Mouse (Mus musculus) layer of hippocampus, adult 9-10 months (tissue): ENCODE data around the gene Shroom4.
"Not testable (repeated sequence)": the region's sequence is repeated elsewhere in the genome, so short reads cannot be mapped to it uniquely, and the experiment has no call there.

Experiments
- DNase-seq: peaks from one replicate; pipeline ENCODE4 v3.0.0; 2022; ENCODE audit warnings: low spot score

The Shroom4 gene

DNA sequence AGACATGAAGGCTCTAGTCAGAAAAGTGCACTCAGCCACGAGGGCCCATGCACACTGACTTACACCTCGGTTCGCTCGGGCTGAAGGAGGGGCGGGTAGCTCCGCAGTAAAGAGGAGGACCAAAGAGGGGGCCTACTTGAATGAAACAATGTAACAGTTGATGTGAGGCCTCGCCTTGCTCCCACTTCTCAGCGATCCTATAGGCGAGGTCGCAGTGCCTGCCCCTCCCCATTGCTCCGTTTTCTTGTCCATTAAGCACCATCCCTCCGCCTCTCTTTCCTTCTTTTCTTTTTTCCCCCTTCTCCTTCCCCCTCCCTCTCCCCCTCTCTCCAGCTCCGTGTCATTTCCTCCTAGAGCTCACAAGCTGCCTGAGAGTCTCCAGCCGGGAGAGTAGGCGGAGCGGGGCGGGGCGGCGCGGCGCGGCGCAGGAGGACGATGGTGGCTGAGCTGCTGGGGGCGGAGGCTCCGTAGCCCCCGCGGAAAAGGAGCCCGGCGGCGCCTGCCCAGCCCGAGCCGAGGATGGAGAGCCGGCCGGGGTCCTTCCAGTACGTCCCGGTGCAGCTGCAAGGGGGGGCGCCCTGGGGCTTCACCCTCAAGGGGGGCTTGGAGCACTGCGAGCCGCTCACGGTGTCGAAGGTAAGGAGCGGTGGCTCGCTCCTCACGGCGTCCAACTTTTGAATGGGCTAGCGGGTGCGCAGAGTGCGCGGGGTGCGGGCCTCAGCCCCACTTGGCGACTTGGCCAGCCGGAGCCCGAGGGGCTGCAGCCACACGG lies at the start of gene Shroom4:
Gene Shroom4 (plus strand): TSS at position 229 of the 772 bp plus-strand sequence.
- DNase-seq = no peak

- no peak for DNase-seq
These were observed 42.8 kb upstream of the Shroom4 start for GRCm38 (mm10) chrX:6356876-6357275.

DNA sequence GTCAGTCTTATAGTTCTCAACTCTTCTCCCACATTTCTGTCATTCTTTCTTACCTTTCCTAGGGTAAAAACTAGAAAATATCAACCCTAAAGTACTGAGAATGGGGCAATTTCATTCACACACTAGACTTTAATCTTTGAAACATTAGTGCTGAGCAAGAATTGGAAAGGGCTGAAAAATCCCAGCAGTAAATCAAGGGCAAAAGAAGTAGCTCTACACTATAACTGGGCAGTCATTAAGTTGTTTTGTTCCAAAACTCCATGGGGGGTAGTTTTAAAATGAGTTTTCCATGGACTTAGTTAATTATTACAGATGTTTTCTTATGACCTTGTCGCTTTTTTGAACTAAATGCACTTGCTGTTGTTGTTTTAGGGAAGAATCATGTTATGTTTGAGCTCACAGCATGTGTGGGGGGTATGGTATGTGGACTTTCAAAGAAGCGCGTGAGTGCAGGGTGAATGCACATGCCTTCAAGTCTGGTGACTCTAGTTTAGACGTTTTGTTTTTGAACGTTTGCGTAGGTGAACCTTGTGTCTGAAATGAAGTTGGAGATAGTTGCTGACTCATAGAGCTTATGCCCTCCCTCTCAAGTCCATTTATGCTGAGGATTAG lies 42.0 kb upstream of the Shroom4 start:
- no peak for DNase-seq

DNA sequence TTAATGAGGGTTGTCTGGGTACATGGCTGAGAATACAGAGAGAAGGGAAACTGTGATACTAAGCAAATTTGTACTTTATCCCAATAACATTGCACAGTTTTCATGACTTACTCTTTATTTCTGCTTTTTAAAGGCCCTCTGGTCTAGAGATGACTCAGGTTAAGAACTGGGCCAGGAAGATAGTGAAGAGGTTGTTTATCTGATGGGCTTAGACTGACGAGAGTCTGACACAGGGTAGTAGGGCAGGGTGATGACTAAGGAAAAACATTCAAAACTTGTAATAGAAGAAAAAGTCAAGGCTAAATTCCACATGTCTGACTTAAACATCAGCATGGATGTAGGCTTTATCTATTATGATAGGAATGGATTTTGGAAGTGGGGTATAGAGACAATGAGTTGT lies 30.8 kb upstream of the Shroom4 start:
- no peak for DNase-seq

GRCm38 (mm10) chrX:6370706-6371105 lies 28.9 kb upstream of the Shroom4 start:
- no peak for DNase-seq

GRCm38 (mm10) chrX:6393861-6394260 lies 5.8 kb upstream of the Shroom4 start:
- no peak for DNase-seq

DNA sequence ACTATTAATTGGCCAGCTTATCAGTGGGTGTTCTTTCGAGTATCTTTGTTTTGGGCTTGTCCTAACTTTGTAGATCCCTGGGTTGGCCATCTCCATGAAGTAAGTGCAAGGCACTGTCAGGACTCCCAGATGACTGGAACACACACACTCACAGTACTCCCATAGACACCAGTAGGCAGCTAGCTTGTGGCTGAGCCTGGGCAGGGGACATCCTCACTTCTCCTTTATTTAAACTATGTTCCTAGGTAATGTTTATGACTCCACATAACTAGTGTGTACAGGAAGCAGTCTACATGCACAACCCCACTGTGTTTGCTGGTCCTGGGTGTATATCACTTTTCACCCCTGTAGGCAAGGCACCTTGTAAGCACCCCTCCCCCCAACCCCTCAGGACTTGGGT lies 461 bp upstream of the Shroom4 start:
- no peak for DNase-seq

DNA sequence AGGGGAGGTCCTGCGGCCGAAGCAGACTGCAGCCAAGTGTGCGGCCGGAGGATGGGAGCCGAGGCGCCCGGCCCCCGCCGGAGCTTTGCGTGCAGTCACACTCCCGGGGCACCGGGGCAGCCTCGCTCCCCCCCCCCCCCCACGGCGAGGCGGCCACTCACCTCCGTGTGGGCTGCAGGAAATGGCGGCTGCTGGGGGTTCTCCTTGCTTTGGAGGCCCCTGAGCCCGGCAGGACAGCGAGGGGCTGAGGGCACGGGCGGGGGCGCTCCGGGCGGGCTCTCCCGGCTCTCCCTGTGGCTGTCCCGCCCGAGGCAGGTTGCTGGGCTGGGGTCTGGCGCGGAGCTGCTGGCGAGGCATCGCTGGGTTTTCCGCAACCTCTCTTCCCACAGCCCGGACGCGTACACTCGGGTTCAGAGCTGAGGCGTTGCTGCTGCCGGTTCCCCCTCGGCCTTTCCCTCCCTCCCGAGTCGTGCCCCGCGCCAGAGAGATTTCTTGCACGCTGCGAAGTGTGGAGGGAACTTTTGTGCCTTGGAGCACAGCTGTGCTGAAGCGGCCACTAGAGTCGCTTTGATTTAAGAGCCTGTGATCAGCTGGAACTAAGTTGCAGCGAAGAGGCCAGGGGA lies 855 bp downstream of the Shroom4 start:
- no peak for DNase-seq

- DNase-seq = no peak
These were observed 3.3 kb downstream of the Shroom4 start for GRCm38 (mm10) chrX:6402921-6403320.

DNA sequence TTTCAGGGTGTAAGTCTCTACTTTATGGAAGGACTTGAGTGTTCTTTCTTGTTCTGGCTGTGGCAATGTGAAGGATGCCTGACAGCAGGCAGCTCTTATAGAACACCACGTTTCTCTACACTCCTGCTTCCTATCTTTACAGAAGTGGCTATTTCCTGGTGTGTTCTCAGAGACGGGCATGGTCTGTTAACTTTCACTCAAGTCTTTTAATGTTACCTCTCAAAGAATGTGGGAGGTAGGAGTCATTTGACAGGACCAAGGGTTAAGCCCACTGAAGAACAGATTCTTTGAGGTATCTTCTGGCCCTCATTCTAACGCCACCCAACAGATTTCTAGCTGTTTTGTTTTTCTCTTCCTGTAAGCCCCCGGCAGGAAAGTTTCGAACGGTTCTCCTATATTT lies 9.5 kb downstream of the Shroom4 start:
- DNase-seq = no peak

DNA sequence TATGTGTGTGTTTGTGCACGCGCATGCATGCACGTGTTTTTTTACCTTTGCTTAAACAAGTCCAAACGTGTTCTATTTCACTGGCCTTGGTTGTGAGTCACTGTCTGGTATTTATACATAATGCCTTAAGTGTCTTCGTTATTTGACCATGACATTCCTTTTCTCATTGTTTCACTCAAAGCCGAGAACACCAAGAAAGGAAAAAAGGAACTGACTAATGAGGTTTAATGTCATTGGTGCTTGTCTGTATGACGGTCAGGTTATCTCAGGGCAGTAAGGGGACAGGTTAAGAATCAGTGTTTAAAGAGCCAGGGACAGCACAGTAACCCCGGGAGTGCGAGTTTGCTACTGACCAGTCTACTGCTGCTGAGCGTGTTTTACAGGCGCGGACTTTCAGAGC lies 15.8 kb downstream of the Shroom4 start:
- no peak for DNase-seq

DNA sequence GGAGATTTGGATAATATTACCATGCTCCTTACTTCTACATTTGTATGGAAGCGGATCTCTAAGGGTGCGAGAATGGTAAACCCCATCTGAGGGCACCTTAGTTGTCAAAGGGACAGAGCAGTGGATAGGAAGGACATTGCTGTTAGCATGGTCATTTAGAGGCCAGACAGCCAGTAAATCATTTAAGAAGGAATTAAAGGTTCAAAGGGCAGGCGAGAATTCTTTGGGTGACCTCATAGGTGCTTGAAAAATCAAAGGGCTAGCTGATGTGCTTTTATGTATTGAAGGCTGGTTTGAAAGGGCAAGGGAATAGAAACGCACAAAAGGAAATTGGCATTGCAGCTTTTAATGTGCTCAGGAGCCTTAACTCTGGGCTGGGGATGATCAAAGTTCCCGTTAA lies 16.3 kb downstream of the Shroom4 start:
- DNase-seq = no peak

DNA sequence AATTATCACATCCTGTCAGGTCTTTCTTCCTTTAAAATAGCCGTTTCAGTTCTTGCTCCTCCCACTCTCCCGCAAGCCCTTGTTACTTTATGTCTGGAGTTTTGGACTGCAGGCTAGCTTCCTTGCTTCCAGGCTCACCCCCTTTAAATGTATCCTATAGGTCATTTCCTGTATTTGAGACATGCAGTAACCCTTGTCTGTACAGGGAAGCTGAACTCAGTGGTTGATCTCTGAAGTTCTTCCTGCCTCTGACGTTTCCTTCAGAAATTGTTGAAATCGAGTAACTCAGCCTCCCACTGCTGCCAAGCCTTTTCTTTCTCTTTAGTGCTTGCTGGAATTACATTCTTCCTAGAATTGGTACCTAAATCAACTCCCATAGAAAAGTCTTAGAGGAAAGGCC lies 18.5 kb downstream of the Shroom4 start:
- no peak for DNase-seq

GRCm38 (mm10) chrX:6435260-6435659 lies 35.6 kb downstream of the Shroom4 start:
- no peak for DNase-seq

DNA sequence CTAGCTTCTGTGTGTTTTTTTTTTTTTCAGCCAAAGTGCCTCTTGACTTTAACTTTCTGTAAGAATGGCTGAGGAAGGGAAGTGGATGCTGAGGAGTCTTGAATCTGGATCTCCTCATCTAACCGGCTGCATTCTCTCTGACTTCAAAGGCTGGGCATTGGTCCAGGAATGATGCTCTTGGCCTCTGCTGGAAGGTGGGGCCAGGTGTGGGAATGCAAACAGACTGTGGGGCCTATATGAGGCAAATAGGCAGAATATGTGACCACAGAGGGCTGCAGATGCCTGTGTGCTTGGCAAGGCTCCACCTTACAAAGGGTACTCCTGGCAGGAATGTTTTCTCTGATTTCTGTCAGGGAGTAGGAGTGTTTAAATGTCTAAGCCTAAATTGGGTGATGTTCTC lies 46.8 kb downstream of the Shroom4 start:
- no peak for DNase-seq

DNA sequence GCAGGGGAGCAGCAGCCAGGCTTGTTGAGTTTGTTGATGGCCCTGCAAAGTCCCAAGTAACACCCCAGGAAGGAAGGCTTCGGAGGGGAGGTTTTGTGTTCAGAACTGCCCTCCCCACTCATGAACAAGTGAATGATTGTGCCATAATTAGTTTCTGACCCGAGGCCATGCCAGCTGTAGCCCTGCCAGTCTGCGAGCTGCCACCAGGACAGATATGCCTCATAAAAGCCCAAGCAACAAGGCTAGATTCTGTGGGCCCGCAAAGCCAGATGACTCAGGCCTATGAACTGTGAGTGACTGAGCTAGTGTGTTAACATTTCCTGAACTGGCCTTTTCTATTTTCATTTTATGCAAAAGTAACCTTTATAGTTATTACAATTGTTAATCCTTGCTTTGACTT lies 48.3 kb downstream of the Shroom4 start:
- no peak for DNase-seq

DNA sequence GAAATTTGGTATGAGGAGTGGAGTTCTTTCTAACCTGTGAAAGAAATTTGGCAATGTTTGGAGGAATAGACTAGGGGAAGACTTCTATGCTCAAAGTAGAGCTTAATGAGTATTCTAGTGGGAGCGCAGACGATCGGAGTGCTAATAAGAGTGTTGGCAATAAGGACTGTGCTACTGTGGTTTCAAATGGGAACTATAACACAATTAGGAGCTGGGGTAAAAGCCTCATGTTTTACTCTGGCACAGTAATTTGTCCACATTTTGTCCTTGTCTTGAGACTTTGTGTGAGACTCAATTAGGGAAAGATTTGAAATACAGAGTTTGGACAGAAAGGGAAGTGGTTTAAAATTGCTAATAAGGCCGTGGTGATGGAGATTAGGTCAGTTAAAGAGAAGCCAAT lies 53.6 kb downstream of the Shroom4 start:
- no peak for DNase-seq

DNA sequence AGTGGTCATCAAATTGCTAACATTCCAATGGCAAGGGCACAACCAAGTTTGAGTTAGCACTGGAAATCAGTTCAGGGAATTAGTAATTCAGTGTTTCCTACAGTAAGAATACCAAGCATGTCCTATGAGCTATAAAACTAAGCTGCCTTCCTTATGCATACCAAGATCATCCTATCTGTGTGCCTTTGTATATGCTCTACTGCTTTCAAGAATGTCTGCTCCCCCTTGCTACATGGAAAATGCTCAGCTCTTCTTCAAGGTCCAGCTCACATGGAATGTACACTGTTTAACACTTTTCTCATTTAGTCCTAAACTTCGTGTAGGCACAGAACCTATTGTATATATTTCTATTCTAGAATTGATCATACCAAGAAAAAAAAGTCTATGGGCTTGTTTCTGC lies 69.6 kb downstream of the Shroom4 start:
- not testable (repeated sequence) for DNase-seq

DNA sequence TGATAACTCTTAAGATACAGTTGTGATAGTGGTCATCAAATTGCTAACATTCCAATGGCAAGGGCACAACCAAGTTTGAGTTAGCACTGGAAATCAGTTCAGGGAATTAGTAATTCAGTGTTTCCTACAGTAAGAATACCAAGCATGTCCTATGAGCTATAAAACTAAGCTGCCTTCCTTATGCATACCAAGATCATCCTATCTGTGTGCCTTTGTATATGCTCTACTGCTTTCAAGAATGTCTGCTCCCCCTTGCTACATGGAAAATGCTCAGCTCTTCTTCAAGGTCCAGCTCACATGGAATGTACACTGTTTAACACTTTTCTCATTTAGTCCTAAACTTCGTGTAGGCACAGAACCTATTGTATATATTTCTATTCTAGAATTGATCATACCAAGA lies 72.9 kb downstream of the Shroom4 start:
- not testable (repeated sequence) for DNase-seq

- no peak for DNase-seq
These were observed 75.5 kb downstream of the Shroom4 start for GRCm38 (mm10) chrX:6475177-6475576.

- DNase-seq = no peak
These were observed 82.6 kb downstream of the Shroom4 start for GRCm38 (mm10) chrX:6482268-6482667.

GRCm38 (mm10) chrX:6483817-6484216 lies 84.2 kb downstream of the Shroom4 start:
- no peak for DNase-seq

- DNase-seq = no peak
These were observed 90.8 kb downstream of the Shroom4 start for GRCm38 (mm10) chrX:6490433-6490832.
